Mouse (Mus musculus) MEL (cell line): ENCODE measurements at regions not wholly inside any gene's neighbourhood (a gene's known extent, or its start where the extent isn't known, plus 50 kb on each side); places are given as distances from the start of the nearest gene placed in this dataset.
A peak's percentile ranks its signal among the peaks of the same experiment; 100 is the strongest.

Source experiments
- DNase-seq: peaks from one replicate; pipeline ENCODE4 v3.0.0; 2011; ENCODE audit warnings: low read depth, low spot score
- H3K27ac ChIP-seq: 2 replicates; pipeline ENCODE4 v1.5.1; 2012; ENCODE audit warnings: low read depth, mild to moderate bottlenecking, control low read depth, low read length, moderate library complexity; ENCODE audit not compliant: control insufficient read depth
- H3K27me3 ChIP-seq, 2 experiments: fragments of 150-350 bp in 1 of 2; sonication (generic) in 1 of 2; 2 replicates each; pipeline ENCODE4 v1.6.1; 2012; ENCODE audit warnings: low read length in 2 of 2, mild to moderate bottlenecking in 2 of 2, improper control_type of control experiment in 1 of 2, moderate library complexity in 1 of 2; ENCODE audit not compliant: insufficient read depth in 2 of 2, control insufficient read depth in 1 of 2
- H3K36me3 ChIP-seq, 2 experiments: 2 replicates each; pipeline ENCODE4 v1.6.1; 2012 to 2014; ENCODE audit warnings: low read length in 2 of 2, improper control_type of control experiment in 1 of 2, inconsistent platforms in 1 of 2, mild to moderate bottlenecking in 1 of 2; ENCODE audit not compliant: insufficient read depth in 2 of 2, control insufficient read depth in 1 of 2
- H3K4me1 ChIP-seq, 2 experiments: fragments of 150-350 bp in 1 of 2; sonication (generic) in 1 of 2; 2 replicates each; pipeline ENCODE4 v1.6.1; 2012; ENCODE audit warnings: low read length in 2 of 2, improper control_type of control experiment in 1 of 2, mild to moderate bottlenecking in 1 of 2; ENCODE audit not compliant: insufficient read depth in 2 of 2, control insufficient read depth in 1 of 2
- H3K4me3 ChIP-seq, 2 experiments: fragments of 150-350 bp in 1 of 2; sonication (generic) in 1 of 2; 2 replicates each; pipeline ENCODE4 v1.5.1; 2012; ENCODE audit warnings: low read depth in 2 of 2, low read length in 2 of 2, mild to moderate bottlenecking in 2 of 2, moderate library complexity in 2 of 2, control low read depth in 1 of 2, improper control_type of control experiment in 1 of 2; ENCODE audit not compliant: control insufficient read depth in 1 of 2, insufficient read depth in 1 of 2
- H3K79me2 ChIP-seq: 2 replicates; pipeline ENCODE4 v1.6.1; 2012; ENCODE audit warnings: mild to moderate bottlenecking, low read length, moderate library complexity; ENCODE audit not compliant: control insufficient read depth, poor library complexity, insufficient read depth
- H3K9ac ChIP-seq: 2 replicates; pipeline ENCODE4 v1.6.1; 2012; ENCODE audit warnings: low read depth, mild to moderate bottlenecking, control low read depth, low read length, moderate library complexity; ENCODE audit not compliant: control insufficient read depth, poor library complexity, severe bottlenecking
- H3K9me3 ChIP-seq: fragments of 150-350 bp; sonication (generic); replicated peaks from 2 replicates; pipeline ENCODE4 v1.6.1; 2012; ENCODE audit warnings: mild to moderate bottlenecking, low read length, improper control_type of control experiment, moderate library complexity; ENCODE audit not compliant: insufficient read depth
- BHLHE40 ChIP-seq: IDR thresholded peaks from 2 replicates; pipeline ENCODE4 v1.6.1; 2012; ENCODE audit warnings: low read depth, mild to moderate bottlenecking, inconsistent platforms, low read length, improper control_type of control experiment, borderline replicate concordance
- CHD1 ChIP-seq: IDR thresholded peaks from 2 replicates; pipeline ENCODE4 v1.6.1; 2012; ENCODE audit warnings: low read depth, mild to moderate bottlenecking, inconsistent platforms, low read length, improper control_type of control experiment
- CHD2 ChIP-seq: IDR thresholded peaks from 2 replicates; pipeline ENCODE4 v1.6.1; 2011; ENCODE audit warnings: low read length, improper control_type of control experiment
- CTCF ChIP-seq, 3 experiments: IDR thresholded peaks in 2 of 3; conservative IDR thresholded peaks in 1 of 3; 2 replicates each; pipeline ENCODE4 v1.5.1; 2011 to 2012; ENCODE audit warnings: low read length in 3 of 3, low read depth in 2 of 3, mild to moderate bottlenecking in 2 of 3, improper control_type of control experiment in 1 of 3, inconsistent platforms in 1 of 3, mixed read lengths in 1 of 3, moderate library complexity in 1 of 3; ENCODE audit not compliant: control insufficient read depth in 1 of 3, insufficient read depth in 1 of 3, poor library complexity in 1 of 3, severe bottlenecking in 1 of 3
- E2F4 ChIP-seq: IDR thresholded peaks from 2 replicates; pipeline ENCODE4 v1.6.1; 2011; ENCODE audit warnings: low read depth, low read length, improper control_type of control experiment, borderline replicate concordance
- EP300 ChIP-seq, 2 experiments: IDR thresholded peaks; 2 replicates each; pipeline ENCODE4 v1.6.1; 2011; ENCODE audit warnings: improper control_type of control experiment in 2 of 2, low read length in 2 of 2, low read depth in 1 of 2, mild to moderate bottlenecking in 1 of 2
- GABPA ChIP-seq: IDR thresholded peaks from 2 replicates; pipeline ENCODE4 v1.6.1; 2012; ENCODE audit warnings: low read depth, mild to moderate bottlenecking, inconsistent platforms, low read length, improper control_type of control experiment, moderate library complexity
- GATA1 ChIP-seq: IDR thresholded peaks from 2 replicates; pipeline ENCODE4 v1.6.1; 2011; ENCODE audit warnings: low read depth, low read length, improper control_type of control experiment
- HCFC1 ChIP-seq: IDR thresholded peaks from 2 replicates; pipeline ENCODE4 v1.6.1; 2012; ENCODE audit warnings: low read depth, mild to moderate bottlenecking, inconsistent platforms, low read length, improper control_type of control experiment, moderate library complexity
- JUND ChIP-seq: IDR thresholded peaks from 2 replicates; pipeline ENCODE4 v1.6.1; 2011; ENCODE audit warnings: low read depth, mild to moderate bottlenecking, improper control_type of control experiment, low read length
- KAT2A ChIP-seq: conservative IDR thresholded peaks from 2 replicates; pipeline ENCODE4 v1.6.1; 2012; ENCODE audit warnings: low read depth, low read length, improper control_type of control experiment, inconsistent platforms
- MAFK ChIP-seq: IDR thresholded peaks from 2 replicates; pipeline ENCODE4 v1.6.1; 2011; ENCODE audit warnings: low read depth, mild to moderate bottlenecking, low read length, improper control_type of control experiment, borderline replicate concordance
- MAZ ChIP-seq: IDR thresholded peaks from 2 replicates; pipeline ENCODE4 v1.6.1; 2012; ENCODE audit warnings: low read depth, mild to moderate bottlenecking, inconsistent platforms, low read length, improper control_type of control experiment
- MEF2A ChIP-seq: IDR thresholded peaks from 2 replicates; pipeline ENCODE4 v1.6.1; 2014; ENCODE audit warnings: low read depth, mild to moderate bottlenecking, inconsistent platforms, low read length, improper control_type of control experiment; ENCODE audit not compliant: poor library complexity, insufficient replicate concordance, severe bottlenecking; ENCODE audit errors: extremely low read depth
- MXI1 ChIP-seq: IDR thresholded peaks from 2 replicates; pipeline ENCODE4 v1.6.1; 2011; ENCODE audit warnings: mild to moderate bottlenecking, low read depth, low read length, improper control_type of control experiment
- MYB ChIP-seq: IDR thresholded peaks from 2 replicates; pipeline ENCODE4 v1.6.1; 2011; ENCODE audit warnings: mild to moderate bottlenecking, low read depth, low read length, improper control_type of control experiment
- MYC ChIP-seq: IDR thresholded peaks from 2 replicates; pipeline ENCODE4 v1.6.1; 2011; ENCODE audit warnings: low read depth, mild to moderate bottlenecking, low read length, improper control_type of control experiment, moderate library complexity
- NRF1 ChIP-seq: IDR thresholded peaks from 2 replicates; pipeline ENCODE4 v1.6.1; 2014; ENCODE audit warnings: low read depth, mild to moderate bottlenecking, inconsistent platforms, low read length, improper control_type of control experiment, moderate library complexity; ENCODE audit not compliant: poor library complexity, insufficient read depth, severe bottlenecking
- POLR2AphosphoS2 ChIP-seq: IDR thresholded peaks from 2 replicates; pipeline ENCODE4 v1.6.1; 2011; ENCODE audit warnings: low read length, improper control_type of control experiment
- POLR2AphosphoS5 ChIP-seq: IDR thresholded peaks from 2 replicates; pipeline ENCODE4 v1.6.1; 2012; ENCODE audit warnings: low read depth, borderline replicate concordance, mild to moderate bottlenecking, inconsistent platforms, low read length, moderate library complexity, mixed read lengths
- RAD21 ChIP-seq: IDR thresholded peaks from 2 replicates; pipeline ENCODE4 v1.6.1; 2011; ENCODE audit warnings: mild to moderate bottlenecking, low read depth, low read length, improper control_type of control experiment
- RCOR1 ChIP-seq: IDR thresholded peaks from 2 replicates; pipeline ENCODE4 v1.6.1; 2012; ENCODE audit warnings: low read depth, mild to moderate bottlenecking, inconsistent platforms, low read length, improper control_type of control experiment
- SIN3A ChIP-seq: IDR thresholded peaks from 2 replicates; pipeline ENCODE4 v1.6.1; 2012; ENCODE audit warnings: low read length, improper control_type of control experiment, inconsistent platforms
- SMC3 ChIP-seq: IDR thresholded peaks from 2 replicates; pipeline ENCODE4 v1.6.1; 2011; ENCODE audit warnings: low read depth, low read length, improper control_type of control experiment
- TBP ChIP-seq: IDR thresholded peaks from 2 replicates; pipeline ENCODE4 v1.8.0; 2011; ENCODE audit warnings: low read depth, low read length, improper control_type of control experiment
- TCF12 ChIP-seq: IDR thresholded peaks from 2 replicates; pipeline ENCODE4 v1.6.1; 2014; ENCODE audit warnings: low read depth, mild to moderate bottlenecking, inconsistent platforms, low read length, improper control_type of control experiment, moderate library complexity
- USF1 ChIP-seq: IDR thresholded peaks from 2 replicates; pipeline ENCODE4 v1.6.1; 2014; ENCODE audit warnings: low read depth, mild to moderate bottlenecking, inconsistent platforms, low read length, improper control_type of control experiment, moderate library complexity
- USF2 ChIP-seq, 2 experiments: IDR thresholded peaks; 2 replicates each; pipeline ENCODE4 v1.6.1; 2011 to 2012; ENCODE audit warnings: improper control_type of control experiment in 2 of 2, low read length in 2 of 2, borderline replicate concordance in 1 of 2, inconsistent platforms in 1 of 2, low read depth in 1 of 2, mild to moderate bottlenecking in 1 of 2; ENCODE audit not compliant: insufficient read depth in 1 of 2
- ZC3H11A ChIP-seq: IDR thresholded peaks from 2 replicates; pipeline ENCODE4 v1.6.1; 2012; ENCODE audit warnings: low read depth, mild to moderate bottlenecking, inconsistent platforms, low read length, improper control_type of control experiment
- ZMIZ1 ChIP-seq: IDR thresholded peaks from 2 replicates; pipeline ENCODE4 v1.6.1; 2012; ENCODE audit warnings: low read depth, mild to moderate bottlenecking, inconsistent platforms, low read length, improper control_type of control experiment, moderate library complexity
- ZNF384 ChIP-seq: IDR thresholded peaks from 2 replicates; pipeline ENCODE4 v1.6.1; 2012; ENCODE audit warnings: low read depth, mild to moderate bottlenecking, inconsistent platforms, low read length, improper control_type of control experiment

DNA sequence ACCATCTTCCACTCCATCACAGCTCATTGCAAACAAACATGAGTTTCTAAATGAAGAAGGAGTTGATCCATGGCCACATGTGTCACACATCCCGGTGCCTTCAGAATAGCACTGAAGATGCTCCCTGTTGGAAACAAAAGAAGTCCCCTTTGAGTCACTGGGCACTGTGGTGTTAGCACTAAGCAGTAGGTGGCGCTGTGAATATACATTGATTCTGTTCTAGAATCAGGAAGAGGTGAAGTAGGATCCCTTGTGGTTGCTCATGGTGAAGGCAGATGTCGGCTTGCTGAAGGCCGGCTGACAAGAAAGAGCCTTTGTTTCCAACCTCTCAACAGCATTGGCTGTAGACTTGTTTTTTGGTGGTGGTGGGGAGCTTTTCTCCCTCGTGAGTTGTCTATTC lies 104.0 kb downstream of the Mbip start:
- peak; percentile 69 for DNase-seq

DNA sequence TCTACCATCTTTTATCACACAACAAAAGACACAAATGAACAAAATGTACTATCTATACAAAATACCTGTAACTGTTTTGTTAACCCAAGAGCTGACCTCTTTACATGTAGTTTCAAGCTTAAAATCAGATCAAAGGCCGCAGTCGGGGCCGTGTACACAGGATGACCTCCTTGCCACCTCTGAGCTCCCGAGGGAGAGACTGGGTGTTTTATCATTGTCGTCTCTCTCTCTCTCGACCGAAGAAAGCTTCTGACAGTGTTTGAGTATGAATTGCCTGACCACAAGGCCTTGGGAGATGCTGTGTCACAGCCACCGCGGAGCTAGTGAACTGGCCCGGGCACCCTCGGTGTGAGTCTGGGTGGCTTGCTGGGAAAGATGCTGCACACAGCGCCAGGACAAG lies 105.5 kb downstream of the Mbip start:
- no peak for DNase-seq
- no peaks in the 10 kb centered on the region for H3K27me3 ChIP-seq
- H3K4me3 ChIP-seq = no peak overlapping the region
- no peak overlapping the region for H3K27ac ChIP-seq
- no peaks in the 10 kb centered on the region for H3K9me3 ChIP-seq
- no peaks in the 10 kb centered on the region for H3K4me1 ChIP-seq
- TF ChIP-seq MYB (no peak), MEF2A (no peak), BHLHE40 (no peak), E2F4 (no peak), USF1 (no peak), GABPA (no peak), CTCF (IDR thresholded peaks at IDR 0.05 in 2 of 3, conservative IDR thresholded peaks at IDR 0.05 in 1 of 3; ENCODE audit: control insufficient read depth in 1 of 3, insufficient read depth in 1 of 3, low read depth in 2 of 3, low read length in 3 of 3, poor library complexity in 1 of 3, severe bottlenecking in 1 of 3) (no peak), POLR2AphosphoS5 (no peak), CHD1 (no peak), TBP (no peak), POLR2AphosphoS2 (no peak), EP300 (IDR thresholded peaks at IDR 0.05; ENCODE audit: low read depth in 1 of 2, low read length in 2 of 2) (no peak), KAT2A (no peak), ZMIZ1 (no peak), SIN3A (no peak), MYC (no peak), ZC3H11A (no peak), CHD2 (no peak), RCOR1 (no peak), GATA1 (no peak)
- H3K36me3 ChIP-seq = no peaks in the 10 kb centered on the region
- H3K9ac ChIP-seq = no peak overlapping the region
- H3K79me2 ChIP-seq = no peaks in the 10 kb centered on the region

More for the DNA sequence above, 104.0 kb downstream of the Mbip start:
- Histone ChIP-seq H3K4me3 (no peak overlapping the region), H3K36me3 (no peaks in the 10 kb centered on the region), H3K27ac (no peak overlapping the region), H3K27me3 (no peaks in the 10 kb centered on the region), H3K79me2 (no peaks in the 10 kb centered on the region), H3K9ac (no peak overlapping the region), H3K9me3 (no peaks in the 10 kb centered on the region), H3K4me1 (no peaks in the 10 kb centered on the region)
- TF ChIP-seq GABPA (no peak), ZC3H11A (peak; percentile 33; the same call in 1 of the 2 replicates), EP300 (IDR thresholded peaks at IDR 0.05; ENCODE audit: low read depth in 1 of 2, low read length in 2 of 2) (no peak), RAD21 (peak; percentile 66), MAFK (no peak), USF1 (no peak), MAZ (no peak), KAT2A (no peak), MXI1 (no peak), TBP (no peak), POLR2AphosphoS2 (no peak), MEF2A (no peak), HCFC1 (no peak), GATA1 (no peak), JUND (no peak), CHD1 (no peak), TCF12 (no peak), USF2 (IDR thresholded peaks at IDR 0.05; ENCODE audit: borderline replicate concordance in 1 of 2, insufficient read depth in 1 of 2, low read depth in 1 of 2, low read length in 2 of 2) (no peak), E2F4 (no peak), SMC3 (peak; percentile 80), CTCF (IDR thresholded peaks at IDR 0.05 in 2 of 3, conservative IDR thresholded peaks at IDR 0.05 in 1 of 3; ENCODE audit: control insufficient read depth in 1 of 3, insufficient read depth in 1 of 3, low read depth in 2 of 3, low read length in 3 of 3, poor library complexity in 1 of 3, severe bottlenecking in 1 of 3) (peak; percentile 50 to 94 (median 70)), MYC (no peak), NRF1 (no peak), MYB (no peak), ZNF384 (no peak)
